Mouse (Mus musculus) hindbrain, embryonic 12.5 days (tissue): ENCODE measurements around the gene Zbtb20. TPM values are rescaled to one million over a fixed set of nuclear protein-coding genes. Genes with fewer than 3 reads are reported as not detected.

Experiments used
- ATAC-seq: fragments of 200-750 bp; cut with Nextera tagmentation; 2 replicates; pipeline ENCODE4 v1.8.0; 2017; ENCODE audit warnings: moderate TSS enrichment; ENCODE audit not compliant: low FRiP score
- H3K27ac ChIP-seq: fragments of 300-500 bp; sonication (generic); 2 replicates; pipeline ENCODE4 v1.5.1; 2016; ENCODE audit warnings: mild to moderate bottlenecking
- H3K27me3 ChIP-seq: fragments of 300-500 bp; sonication (generic); 2 replicates; pipeline ENCODE4 v1.6.1; 2016; ENCODE audit warnings: mild to moderate bottlenecking
- H3K36me3 ChIP-seq: fragments of 300-500 bp; sonication (generic); 2 replicates; pipeline ENCODE4 v1.6.1; 2016; ENCODE audit warnings: mild to moderate bottlenecking
- H3K4me1 ChIP-seq: fragments of 300-500 bp; sonication (generic); 2 replicates; pipeline ENCODE4 v1.6.1; 2016
- H3K4me2 ChIP-seq: fragments of 300-500 bp; sonication (generic); replicated peaks from 2 replicates; pipeline ENCODE4 v1.6.1; 2016; ENCODE audit warnings: mild to moderate bottlenecking
- H3K4me3 ChIP-seq: fragments of 300-500 bp; sonication (generic); 2 replicates; pipeline ENCODE4 v1.5.1; 2016; ENCODE audit warnings: mild to moderate bottlenecking
- H3K9ac ChIP-seq: fragments of 300-500 bp; sonication (generic); 2 replicates; pipeline ENCODE4 v1.6.1; 2016; ENCODE audit warnings: mild to moderate bottlenecking, moderate library complexity
- H3K9me3 ChIP-seq: fragments of 300-500 bp; sonication (generic); replicated peaks from 2 replicates; pipeline ENCODE4 v1.6.1; 2016; ENCODE audit warnings: mild to moderate bottlenecking
- WGBS: fragments of 180-500 bp; shearing (Covaris S2); methylation state at CpG from one replicate; pipeline ENCODE4 v1.1.7; 2016; 5-methylcytosine and 5-hydroxymethylcytosine counted together
- polyA plus RNA-seq: library from polyadenylated mRNA; unstranded; fragments of >200 nt; fragmentation: Nextera tagmentation; extraction: Ambion mirVana; gene quantifications from 2 replicates; pipeline ENCODE4 v1.2.1, GENCODE M21; 2016

Gene Zbtb20
- polyA plus RNA-seq, 1 experiment from 2014 or later: 64.6 TPM

DNA sequence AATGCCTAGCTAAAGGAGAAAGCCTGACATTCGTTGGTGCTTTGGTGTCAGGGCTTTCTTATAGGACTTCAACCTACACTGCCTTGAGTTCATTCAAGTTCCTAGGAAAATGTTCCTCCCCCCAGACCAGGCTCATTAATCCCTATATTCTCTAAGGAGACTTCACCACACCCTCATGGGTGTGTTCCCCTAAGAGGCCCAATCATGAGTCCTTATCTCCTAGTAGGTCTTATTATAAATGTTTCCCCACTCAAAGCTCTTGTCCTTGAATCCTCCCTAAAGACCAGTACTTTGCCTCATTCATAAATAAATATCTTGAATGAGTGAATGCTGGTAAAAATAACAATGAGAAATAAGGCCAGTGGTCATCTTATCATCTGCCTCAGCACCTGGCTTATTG, 772.0 kb downstream of the Zbtb20 start:
- Histone ChIP-seq H3K4me1 (no peaks in the 10 kb centered on the region), H3K27ac (no peak overlapping the region), H3K36me3 (no peaks in the 10 kb centered on the region), H3K9ac (no peak overlapping the region), H3K27me3 (no peaks in the 10 kb centered on the region), H3K4me3 (no peak overlapping the region), H3K4me2 (no peak overlapping the region), H3K9me3 (no peaks in the 10 kb centered on the region)
- WGBS: 94% methylated on average over 1 of the region's 1 CpGs
- no peak for ATAC-seq

GRCm38 (mm10) chr16:43650355-43651080, 774.8 kb downstream of the Zbtb20 start:
- H3K4me1 ChIP-seq: no peaks in the 10 kb centered on the region
- no peaks in the 10 kb centered on the region for H3K27me3 ChIP-seq
- H3K9me3 ChIP-seq: no peaks in the 10 kb centered on the region
- H3K4me3 ChIP-seq: no peak overlapping the region
- no peak overlapping the region for H3K4me2 ChIP-seq
- no peaks in the 10 kb centered on the region for H3K36me3 ChIP-seq
- 95% methylated on average over 2 of the region's 3 CpGs for WGBS
- H3K9ac ChIP-seq: no peak overlapping the region
- no peak for ATAC-seq
- H3K27ac ChIP-seq: no peak overlapping the region

DNA sequence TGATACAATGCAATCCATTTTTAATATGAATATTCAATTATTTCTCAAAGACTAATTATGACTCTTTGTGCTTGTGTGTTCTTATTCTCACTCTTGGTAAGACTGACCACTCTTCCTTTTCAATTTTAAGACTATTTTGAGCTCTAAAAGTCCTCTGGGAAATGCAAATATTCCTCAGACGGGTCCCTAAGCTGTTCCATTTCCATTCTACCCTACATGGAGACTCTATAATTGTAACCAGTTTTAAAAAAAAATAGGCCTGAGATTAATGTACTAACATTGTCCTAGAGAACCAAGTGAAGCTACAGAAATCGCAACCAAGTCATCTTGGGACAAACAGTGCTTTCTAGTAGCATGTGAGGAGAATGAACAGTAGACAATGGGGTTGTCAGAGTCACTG, 777.6 kb downstream of the Zbtb20 start:
- H3K36me3 ChIP-seq: no peaks in the 10 kb centered on the region
- no peak overlapping the region for H3K4me2 ChIP-seq
- no peak overlapping the region for H3K4me3 ChIP-seq
- no peaks in the 10 kb centered on the region for H3K9me3 ChIP-seq
- no peak overlapping the region for H3K9ac ChIP-seq
- H3K4me1 ChIP-seq: no peaks in the 10 kb centered on the region
- no peaks in the 10 kb centered on the region for H3K27me3 ChIP-seq
- WGBS: 87% methylated on average over 2 of the region's 2 CpGs
- H3K27ac ChIP-seq: no peak overlapping the region
- ATAC-seq: no peak

DNA sequence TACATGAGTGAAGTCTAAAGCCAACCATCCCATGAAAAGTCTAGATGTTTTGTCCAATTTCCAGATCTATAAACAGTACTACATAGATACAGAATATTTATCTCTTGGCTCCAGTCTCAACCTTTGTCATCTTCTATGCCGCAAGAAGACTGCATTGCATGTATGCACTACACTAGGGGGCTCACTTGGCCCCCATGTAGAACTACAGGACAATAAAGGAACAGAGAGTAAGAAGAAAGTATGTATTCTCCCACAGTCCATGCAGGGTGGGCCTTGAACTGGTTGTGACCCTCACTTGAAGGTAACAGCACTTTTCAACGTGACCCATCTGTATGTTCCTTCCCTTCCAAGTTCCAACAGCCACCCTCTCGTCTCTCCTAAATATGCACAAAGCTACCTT, 778.6 kb downstream of the Zbtb20 start:
- WGBS: 84% methylated on average over 3 of the region's 3 CpGs
- Histone ChIP-seq H3K9me3 (no peaks in the 10 kb centered on the region), H3K4me1 (no peaks in the 10 kb centered on the region), H3K27me3 (no peaks in the 10 kb centered on the region), H3K27ac (no peak overlapping the region), H3K4me2 (no peak overlapping the region), H3K36me3 (no peaks in the 10 kb centered on the region), H3K9ac (no peak overlapping the region), H3K4me3 (no peak overlapping the region)
- no peak for ATAC-seq

DNA sequence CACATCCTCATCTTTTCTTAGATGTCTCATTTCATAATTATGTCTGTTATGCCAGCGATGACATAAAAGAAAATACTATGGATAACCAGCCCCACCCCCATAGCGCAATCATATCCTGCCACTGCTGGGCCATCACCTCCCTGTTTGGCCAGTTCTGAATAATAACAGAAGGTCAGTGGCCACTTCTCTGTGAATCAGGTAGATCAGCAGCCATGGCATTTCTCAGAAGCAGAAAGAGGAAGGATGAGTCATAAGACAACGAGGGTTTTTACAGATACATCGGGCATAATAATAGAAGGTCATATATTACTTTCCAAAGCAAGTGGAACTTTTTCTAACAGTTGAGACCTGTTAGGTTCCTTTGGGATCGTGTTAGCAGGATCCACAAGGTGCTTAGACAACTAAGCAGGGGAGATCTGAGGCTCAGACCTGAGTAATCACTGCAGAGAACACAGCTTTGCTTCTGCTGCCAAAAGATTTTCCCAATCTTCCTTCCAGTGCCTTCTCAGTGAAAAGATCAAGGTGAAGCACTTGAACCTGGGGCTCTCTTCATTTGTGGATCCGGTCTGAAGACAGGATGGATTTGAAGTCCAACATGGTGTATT, 779.6 kb downstream of the Zbtb20 start:
- Histone ChIP-seq H3K4me2 (no peak overlapping the region), H3K27me3 (no peaks in the 10 kb centered on the region), H3K9me3 (no peaks in the 10 kb centered on the region), H3K36me3 (no peaks in the 10 kb centered on the region), H3K4me3 (no peak overlapping the region), H3K27ac (no peak overlapping the region), H3K4me1 (no peaks in the 10 kb centered on the region), H3K9ac (no peak overlapping the region)
- no peak for ATAC-seq
- 88% methylated on average over 6 of the region's 6 CpGs for WGBS

DNA sequence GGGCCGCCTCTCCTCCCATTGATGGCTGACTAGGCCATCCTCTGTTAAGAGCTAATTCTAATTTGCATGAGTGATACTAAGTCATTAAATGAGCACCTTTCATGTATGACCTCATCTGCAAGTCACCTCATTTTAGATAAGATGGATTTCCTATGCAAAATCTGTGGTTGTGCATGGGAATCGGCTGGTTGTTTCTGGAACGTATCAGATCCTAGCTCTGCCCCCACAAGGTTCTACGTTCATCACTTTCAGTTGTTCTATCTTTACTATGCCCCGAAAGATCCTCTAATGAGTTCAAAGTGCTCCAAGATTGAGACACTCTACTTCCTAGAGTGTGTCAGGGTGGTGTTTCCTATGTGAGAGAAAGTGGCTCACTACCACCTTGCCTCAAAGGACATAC, 785.9 kb downstream of the Zbtb20 start:
- Histone ChIP-seq H3K27ac (no peak overlapping the region), H3K4me1 (no peaks in the 10 kb centered on the region), H3K27me3 (no peaks in the 10 kb centered on the region), H3K4me3 (no peak overlapping the region), H3K4me2 (no peak overlapping the region), H3K9ac (no peak overlapping the region), H3K9me3 (no peaks in the 10 kb centered on the region; the same call in 1 of the 2 replicates), H3K36me3 (no peaks in the 10 kb centered on the region)
- WGBS: 92% methylated on average over 5 of the region's 5 CpGs
- no peak for ATAC-seq

DNA sequence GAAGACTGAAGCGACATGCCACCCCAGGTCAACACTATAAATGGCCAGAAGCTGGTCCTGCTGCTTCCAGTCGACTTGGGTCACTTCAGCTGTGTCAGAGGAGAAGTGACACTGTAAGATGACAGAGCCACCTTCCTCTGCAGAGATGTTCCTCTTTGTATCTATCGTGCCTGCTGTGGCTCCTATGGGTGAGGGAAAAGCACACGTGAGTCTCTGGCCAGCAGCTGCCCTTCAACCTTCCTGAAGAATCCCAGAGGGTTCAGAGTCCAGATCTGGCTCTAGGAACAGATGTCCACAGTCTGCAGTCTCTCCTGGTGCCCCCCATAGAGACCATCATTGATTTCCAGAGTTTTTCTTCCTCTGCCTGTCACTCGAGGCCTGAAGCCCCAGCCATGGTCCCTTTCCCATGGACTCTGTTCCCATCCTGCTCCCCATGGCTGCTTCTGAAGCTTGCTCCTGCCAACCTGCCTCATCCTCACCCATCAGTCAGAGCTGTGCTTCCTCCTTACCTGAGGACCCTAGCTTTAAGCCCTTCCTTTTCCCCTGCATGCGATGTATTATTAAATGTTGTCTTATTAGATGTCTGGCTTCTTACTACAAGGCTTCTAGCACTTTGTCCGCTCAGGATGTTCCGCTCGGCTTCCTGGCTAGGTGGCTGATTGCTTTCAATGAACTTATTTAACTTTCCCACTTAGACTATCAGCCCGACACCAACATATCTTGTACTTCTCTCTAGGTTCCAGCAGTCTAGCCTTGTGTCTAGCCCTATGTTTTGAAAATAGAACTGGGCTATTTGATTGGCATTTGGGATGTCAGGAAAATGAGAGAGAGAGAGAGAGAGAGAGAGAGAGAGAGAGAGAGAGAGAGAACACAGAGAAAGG, 786.7 kb downstream of the Zbtb20 start:
- no peaks in the 10 kb centered on the region for H3K4me1 ChIP-seq
- no peak overlapping the region for H3K27ac ChIP-seq
- no peak overlapping the region for H3K4me2 ChIP-seq
- no peak overlapping the region for H3K4me3 ChIP-seq
- H3K9me3 ChIP-seq: no peaks in the 10 kb centered on the region; the same call in 1 of the 2 replicates
- ATAC-seq: no peak
- H3K27me3 ChIP-seq: no peaks in the 10 kb centered on the region
- WGBS: 84% methylated on average over 10 of the region's 10 CpGs
- no peak overlapping the region for H3K9ac ChIP-seq
- H3K36me3 ChIP-seq: no peaks in the 10 kb centered on the region

DNA sequence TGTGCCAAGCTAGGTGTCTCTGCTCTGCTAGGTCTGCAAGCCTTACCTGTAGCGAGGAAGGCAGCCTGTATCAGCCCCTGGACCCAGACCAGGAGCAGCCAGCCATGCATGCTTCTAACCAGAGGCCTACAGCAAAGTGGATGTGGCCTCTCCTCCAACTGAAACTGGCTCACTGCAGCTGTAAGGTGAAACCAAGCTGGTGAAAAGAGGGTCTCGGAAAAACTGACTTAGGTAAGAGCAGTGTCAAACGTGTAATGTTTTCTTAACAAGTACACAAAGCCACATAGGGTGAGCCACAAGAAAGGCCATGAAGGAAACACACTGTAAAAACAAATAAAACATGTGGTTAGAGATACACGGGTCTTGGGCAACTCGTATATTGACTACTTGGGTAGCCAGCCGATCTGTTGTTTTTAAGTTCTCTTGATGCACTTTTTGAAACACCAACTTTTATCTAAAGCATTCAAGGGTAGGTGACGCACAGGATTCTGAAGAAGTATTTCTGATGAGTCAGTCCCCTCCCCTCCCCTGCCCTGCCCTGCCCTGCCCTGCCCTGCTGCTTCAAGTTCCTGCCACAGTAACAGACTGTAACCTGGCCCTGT, 788.4 kb downstream of the Zbtb20 start, which contains the start of gene Tigit:
TSS of gene Tigit (minus strand) at position 169 of the 602 bp plus-strand sequence.
- H3K4me1 ChIP-seq: no peaks in the 10 kb centered on the region
- no peaks in the 10 kb centered on the region for H3K36me3 ChIP-seq
- no peak within 1 kb of the TSS for H3K9ac ChIP-seq
- H3K4me2 ChIP-seq: no peak within 1 kb of the TSS
- H3K4me3 ChIP-seq: no peak within 1 kb of the TSS
- H3K9me3 ChIP-seq: no peaks in the 10 kb centered on the region; the same call in 1 of the 2 replicates
- no peak for ATAC-seq
- 73% methylated on average over 7 of the region's 7 CpGs for WGBS
- no peak within 1 kb of the TSS for H3K27ac ChIP-seq
- H3K27me3 ChIP-seq: no peaks in the 10 kb centered on the region

GRCm38 (mm10) chr16:43664861-43665260, 789.2 kb downstream of the Zbtb20 start:
- Histone ChIP-seq H3K4me1 (no peaks in the 10 kb centered on the region), H3K36me3 (no peaks in the 10 kb centered on the region), H3K4me3 (no peak overlapping the region), H3K27me3 (no peaks in the 10 kb centered on the region), H3K27ac (no peak overlapping the region), H3K9me3 (no peaks in the 10 kb centered on the region; the same call in 1 of the 2 replicates), H3K9ac (no peak overlapping the region), H3K4me2 (no peak overlapping the region)
- ATAC-seq: no peak

DNA sequence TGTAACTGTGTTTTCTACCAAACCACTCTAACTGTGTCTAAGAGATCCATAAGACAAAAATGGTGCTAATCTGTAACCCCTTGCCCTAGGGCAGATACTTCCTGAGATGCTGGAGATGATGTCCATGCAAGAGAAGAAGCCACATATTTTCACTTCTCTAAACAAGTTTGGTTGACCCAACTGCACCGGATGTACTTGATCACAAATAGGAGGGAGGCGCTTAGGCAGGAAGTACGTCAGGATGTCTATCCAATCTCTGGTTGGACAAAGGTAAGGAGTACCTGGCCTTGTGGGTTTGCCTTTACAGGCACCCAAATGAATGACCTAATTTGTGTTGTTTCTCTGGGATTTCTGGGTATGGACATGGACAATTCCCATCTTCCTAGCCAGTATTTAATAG, 792.6 kb downstream of the Zbtb20 start:
- Histone ChIP-seq H3K27ac (no peak overlapping the region), H3K9me3 (no peaks in the 10 kb centered on the region; the same call in 1 of the 2 replicates), H3K36me3 (no peaks in the 10 kb centered on the region), H3K4me2 (no peak overlapping the region), H3K9ac (no peak overlapping the region), H3K27me3 (no peaks in the 10 kb centered on the region), H3K4me3 (no peak overlapping the region), H3K4me1 (no peaks in the 10 kb centered on the region)
- WGBS: 97% methylated on average over 3 of the region's 3 CpGs
- no peak for ATAC-seq

DNA sequence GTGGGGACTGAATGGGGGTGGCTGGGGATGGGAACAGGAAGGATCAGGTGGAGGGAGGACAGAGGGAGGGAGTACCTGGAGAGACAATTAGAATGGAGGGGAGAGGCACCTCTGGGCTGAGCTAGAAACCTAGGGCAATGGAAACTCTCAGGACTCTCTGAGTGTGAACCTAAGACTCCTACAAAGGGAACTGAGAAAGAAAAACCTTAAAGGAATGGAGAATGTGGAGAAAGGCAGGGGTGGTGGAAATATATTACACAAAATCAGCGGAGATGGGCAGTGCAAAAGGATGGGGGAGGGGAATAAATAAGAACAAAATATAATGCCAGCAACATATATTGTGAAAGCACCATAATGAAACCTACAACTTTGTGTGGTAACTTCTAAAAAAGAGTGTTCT, 796.3 kb downstream of the Zbtb20 start:
- H3K36me3 ChIP-seq: no peaks in the 10 kb centered on the region
- no peaks in the 10 kb centered on the region for H3K27me3 ChIP-seq
- H3K9ac ChIP-seq: no peak overlapping the region
- H3K4me3 ChIP-seq: no peak overlapping the region
- H3K4me1 ChIP-seq: no peaks in the 10 kb centered on the region
- no peak overlapping the region for H3K4me2 ChIP-seq
- no peaks in the 10 kb centered on the region; the same call in 1 of the 2 replicates for H3K9me3 ChIP-seq
- H3K27ac ChIP-seq: no peak overlapping the region
- WGBS: 100% methylated on average over 1 of the region's 1 CpGs
- no peak for ATAC-seq

GRCm38 (mm10) chr16:43672697-43673096, 797.0 kb downstream of the Zbtb20 start:
- Histone ChIP-seq H3K4me3 (no peak overlapping the region), H3K9ac (no peak overlapping the region), H3K36me3 (no peaks in the 10 kb centered on the region), H3K4me2 (no peak overlapping the region), H3K9me3 (no peaks in the 10 kb centered on the region; the same call in 1 of the 2 replicates), H3K27me3 (no peaks in the 10 kb centered on the region), H3K27ac (no peak overlapping the region), H3K4me1 (no peaks in the 10 kb centered on the region)
- ATAC-seq: no peak
